Mouse (Mus musculus): ENCODE measurements at regions not wholly inside any gene's neighbourhood (a gene's known extent, or its start where the extent isn't known, plus 50 kb on each side); places are given as distances from the start of the nearest gene placed in this dataset.

DNA sequence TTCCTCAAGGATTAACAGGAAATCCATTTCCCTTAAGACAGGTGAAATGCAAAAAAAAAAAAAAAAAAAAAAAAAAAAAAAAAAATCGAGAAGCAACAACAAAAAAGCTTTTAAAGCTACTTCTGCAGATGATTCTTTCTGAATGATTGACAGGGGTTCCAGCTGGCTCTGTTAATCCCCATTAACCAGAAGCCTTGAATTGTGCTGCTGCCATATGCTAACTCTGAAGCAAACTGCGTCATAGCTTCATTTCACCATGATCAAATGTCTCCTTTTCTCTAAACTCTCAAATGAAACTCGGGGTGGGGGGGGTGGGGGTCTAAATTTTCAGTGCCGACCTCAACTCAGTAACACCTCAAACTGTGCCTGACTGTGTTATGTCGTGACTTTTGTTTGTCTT, 80.7 kb downstream of the Npy5r start:
- TF ChIP-seq CHD2 (IDR thresholded peaks at IDR 0.05; ENCODE audit: low read depth, low read length) (no peak), ZNF384 (IDR thresholded peaks at IDR 0.05; ENCODE audit: low read depth, low read length) (0 out of 2 replicates have a peak, but pooled peaks have one; percentile 7), HCFC1 (IDR thresholded peaks at IDR 0.05; ENCODE audit: borderline replicate concordance, insufficient read depth, low read length) (no peak)

DNA sequence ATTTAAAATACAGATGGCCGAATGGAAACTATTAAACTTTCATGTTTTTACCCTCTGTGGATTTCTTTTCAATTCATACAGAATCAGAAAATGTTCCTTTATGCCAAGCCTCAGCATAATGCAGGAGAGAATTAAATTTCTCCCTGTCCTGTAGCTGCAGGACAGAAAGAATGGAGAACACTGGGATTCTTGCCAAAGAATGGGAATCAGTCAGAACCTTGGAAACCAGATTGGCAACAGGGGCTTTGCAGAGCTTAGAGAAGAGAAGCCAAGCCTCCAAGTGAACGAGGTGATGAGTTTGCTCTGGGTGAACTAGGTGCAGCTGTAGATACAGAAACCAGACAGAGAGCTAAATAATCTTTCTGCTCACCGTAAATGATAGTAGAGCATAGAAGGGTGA, 64.6 kb downstream of the Npy5r start:
- H3K9me3 ChIP-seq (ENCODE audit: control insufficient read depth, insufficient read depth, low read depth, low read length), result no peaks in the 10 kb centered on the region
- DNase-seq (ENCODE audit: low read depth, low spot score), result no peak
- H3K4me3 ChIP-seq (ENCODE audit: insufficient read depth in 1 of 2, low read depth in 1 of 2, low read length in 2 of 2, poor library complexity in 1 of 2, severe bottlenecking in 1 of 2), result no peak overlapping the region
- H3K4me1 ChIP-seq (ENCODE audit: control insufficient read depth in 2 of 2, insufficient read depth in 2 of 2, low read length in 2 of 2, poor library complexity in 1 of 2), result no peaks in the 10 kb centered on the region
- H3K9ac ChIP-seq (ENCODE audit: insufficient read depth, low read depth, low read length, poor library complexity, severe bottlenecking), result no peak overlapping the region
- in situ Hi-C loops (cut with MboI; ENCODE audit: low sequenced_read_pairs in 2 of 2, unreplicated experiment in 2 of 2), result no loop called here
- H3K36me3 ChIP-seq (ENCODE audit: control insufficient read depth, insufficient read depth, low read length, poor library complexity, severe bottlenecking), result no peaks in the 10 kb centered on the region
- no peak for TF ChIP-seq ZC3H11A (IDR thresholded peaks at IDR 0.05; ENCODE audit: borderline replicate concordance, low read depth, low read length)
- TF ChIP-seq MAFK (IDR thresholded peaks at IDR 0.05; ENCODE audit: insufficient read depth, low read depth, low read length), result no peak
- TF ChIP-seq CHD2 (IDR thresholded peaks at IDR 0.05; ENCODE audit: low read depth, low read length), result no peak
- TF ChIP-seq ZNF384 (IDR thresholded peaks at IDR 0.05; ENCODE audit: low read depth, low read length), result no peak
- no peak overlapping the region for H3K27ac ChIP-seq (ENCODE audit: insufficient read depth, low read depth, low read length, poor library complexity, severe bottlenecking)

More for the DNA sequence above, 80.7 kb downstream of the Npy5r start:
- Histone ChIP-seq H3K9me3 (ENCODE audit: control insufficient read depth, insufficient read depth, low read depth, low read length) (no peaks in the 10 kb centered on the region), H3K9ac (ENCODE audit: insufficient read depth, low read depth, low read length, poor library complexity, severe bottlenecking) (no peak overlapping the region), H3K4me1 (ENCODE audit: control insufficient read depth in 2 of 2, insufficient read depth in 2 of 2, low read length in 2 of 2, poor library complexity in 1 of 2) (no peaks in the 10 kb centered on the region), H3K4me3 (ENCODE audit: insufficient read depth in 1 of 2, low read depth in 1 of 2, low read length in 2 of 2, poor library complexity in 1 of 2, severe bottlenecking in 1 of 2) (no peak overlapping the region), H3K36me3 (ENCODE audit: control insufficient read depth, insufficient read depth, low read length, poor library complexity, severe bottlenecking) (no peaks in the 10 kb centered on the region), H3K27ac (ENCODE audit: insufficient read depth, low read depth, low read length, poor library complexity, severe bottlenecking) (no peak overlapping the region)
- in situ Hi-C loops (cut with MboI; ENCODE audit: low sequenced_read_pairs in 2 of 2, unreplicated experiment in 2 of 2), result no loop called here
- no peak for DNase-seq (ENCODE audit: low read depth, low spot score)

DNA sequence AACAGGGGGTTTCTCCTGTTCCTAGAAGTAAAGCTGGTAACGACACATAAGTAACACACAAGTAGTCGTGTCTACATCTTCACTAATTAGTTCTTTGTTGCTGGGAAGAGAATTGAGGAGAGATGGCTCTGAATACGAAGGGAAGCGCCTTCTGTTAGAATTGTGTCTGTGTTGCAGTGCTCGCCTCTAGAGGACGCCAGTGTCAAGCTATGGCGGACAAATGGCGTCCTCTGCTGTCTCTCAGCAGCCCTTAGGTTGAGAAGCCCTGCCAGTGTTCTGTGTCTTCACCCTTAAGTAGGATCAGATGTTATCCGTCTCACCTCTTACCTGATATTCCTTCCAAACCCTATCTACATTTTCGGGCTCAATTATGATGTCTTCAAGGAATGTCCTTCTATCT, 64.1 kb downstream of the Npy5r start:
- Histone ChIP-seq H3K4me3 (ENCODE audit: insufficient read depth in 1 of 2, low read depth in 1 of 2, low read length in 2 of 2, poor library complexity in 1 of 2, severe bottlenecking in 1 of 2) (no peak overlapping the region), H3K4me1 (ENCODE audit: control insufficient read depth in 2 of 2, insufficient read depth in 2 of 2, low read length in 2 of 2, poor library complexity in 1 of 2) (no peaks in the 10 kb centered on the region), H3K9me3 (ENCODE audit: control insufficient read depth, insufficient read depth, low read depth, low read length) (no peaks in the 10 kb centered on the region), H3K27ac (ENCODE audit: insufficient read depth, low read depth, low read length, poor library complexity, severe bottlenecking) (no peak overlapping the region), H3K9ac (ENCODE audit: insufficient read depth, low read depth, low read length, poor library complexity, severe bottlenecking) (no peak overlapping the region), H3K36me3 (ENCODE audit: control insufficient read depth, insufficient read depth, low read length, poor library complexity, severe bottlenecking) (no peaks in the 10 kb centered on the region)
- DNase-seq (ENCODE audit: low read depth, low spot score), result peak; percentile 2
- in situ Hi-C loops (cut with MboI; ENCODE audit: low sequenced_read_pairs in 2 of 2, unreplicated experiment in 2 of 2), result no loop called here
- TF ChIP-seq MAFK (IDR thresholded peaks at IDR 0.05; ENCODE audit: insufficient read depth, low read depth, low read length), result no peak
- TF ChIP-seq ZC3H11A (IDR thresholded peaks at IDR 0.05; ENCODE audit: borderline replicate concordance, low read depth, low read length), result no peak
